Mouse (Mus musculus): ENCODE measurements around the gene Lypla2. TPM values are rescaled to one million over a fixed set of nuclear protein-coding genes. Genes with fewer than 3 reads are reported as not detected.
"Not testable (repeated sequence)": the region's sequence is repeated elsewhere in the genome, so short reads cannot be mapped to it uniquely, and the experiment has no call there.

Gene Lypla2
- 10 to 100 TPM; 22.8 to 27.2 TPM for total RNA-seq (2021)
- long read RNA-seq, experiment 1, transcript Lypla2-201 (10 exons, 1,626 nt) = major isoform, 25 of 36 reads
- long read RNA-seq, experiment 1, partial matches to known transcripts = 1 of 36 reads
- long read RNA-seq, experiment 1, other reads (novel, unspliced or antisense) = 10 of 36 reads
- long read RNA-seq, experiment 2, transcript Lypla2-201 (10 exons, 1,626 nt) = major isoform, 34 of 52 reads
- long read RNA-seq, experiment 2, partial matches to known transcripts = 15 of 52 reads
- long read RNA-seq, experiment 2, other reads (novel, unspliced or antisense) = 3 of 52 reads

- intact Hi-C loops (cut with DNase I) = no loop called here
- DNase-seq = peak; percentile 82 to 88
These were observed at the start of gene Lypla2 for GRCm38 (mm10) chr4:135972556-135972906. Gene Lypla2 (minus strand): TSS chr4:135972626.

GRCm38 (mm10) chr4:136021549-136022047 lies 49.2 kb upstream of the Lypla2 start, which contains the start of gene Eloa:
Gene Eloa (minus strand): TSS chr4:136021763.
- intact Hi-C loops (cut with DNase I) = no loop called here
- DNase-seq = peak; percentile 100

DNA sequence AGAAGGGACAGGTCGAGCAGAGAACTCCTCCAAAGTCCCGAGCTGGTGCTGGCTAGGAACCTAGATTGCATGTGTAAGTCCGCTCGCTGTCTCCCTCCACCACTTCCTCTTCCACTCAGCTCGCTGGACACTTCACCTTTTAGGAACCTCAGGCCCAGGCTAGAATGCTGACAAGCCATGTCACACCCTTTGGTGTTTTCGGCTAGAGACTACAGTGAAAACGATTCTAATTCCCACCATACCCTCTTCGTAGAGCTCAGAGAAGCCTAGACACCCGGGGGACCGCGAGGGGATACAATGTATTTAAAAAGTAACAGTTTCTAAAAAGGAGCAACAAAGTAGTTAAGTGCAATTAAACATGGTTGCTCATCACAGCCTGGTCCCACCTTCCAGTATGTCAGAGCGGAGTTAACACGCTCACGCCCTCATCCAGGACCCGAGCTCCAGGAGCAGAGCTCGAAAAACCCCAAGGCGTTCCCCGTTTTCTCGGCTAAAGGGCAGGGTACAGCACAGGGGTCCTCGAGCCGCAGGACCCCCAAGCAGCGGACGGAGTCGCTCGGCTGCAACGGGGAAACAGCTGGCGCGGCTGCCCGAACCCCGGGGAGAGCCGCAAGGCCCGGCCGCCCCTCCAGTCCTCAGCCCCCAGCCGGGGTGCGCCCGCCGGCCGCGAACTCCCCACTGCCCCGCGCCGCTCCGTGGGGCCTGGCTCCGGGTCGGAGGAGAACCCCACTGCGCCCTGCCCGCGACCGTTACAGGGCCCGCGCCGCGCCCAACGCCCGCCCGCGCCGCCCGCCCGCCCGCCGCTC lies 48.5 kb upstream of the Lypla2 start:
- DNase-seq = peak in 1 of 2 experiments; percentile 19
- intact Hi-C loops (cut with DNase I) = no loop called here

- DNase-seq = no peak
- intact Hi-C loops (cut with DNase I) = no loop called here
These were observed 43.7 kb upstream of the Lypla2 start for GRCm38 (mm10) chr4:136016059-136016602.

- DNase-seq = no peak
- intact Hi-C loops (cut with DNase I) = no loop called here
These were observed 38.2 kb upstream of the Lypla2 start for GRCm38 (mm10) chr4:136010586-136010985.

GRCm38 (mm10) chr4:136008782-136009447 lies 36.5 kb upstream of the Lypla2 start:
- no peak for DNase-seq
- intact Hi-C loops (cut with DNase I) = no loop called here

DNA sequence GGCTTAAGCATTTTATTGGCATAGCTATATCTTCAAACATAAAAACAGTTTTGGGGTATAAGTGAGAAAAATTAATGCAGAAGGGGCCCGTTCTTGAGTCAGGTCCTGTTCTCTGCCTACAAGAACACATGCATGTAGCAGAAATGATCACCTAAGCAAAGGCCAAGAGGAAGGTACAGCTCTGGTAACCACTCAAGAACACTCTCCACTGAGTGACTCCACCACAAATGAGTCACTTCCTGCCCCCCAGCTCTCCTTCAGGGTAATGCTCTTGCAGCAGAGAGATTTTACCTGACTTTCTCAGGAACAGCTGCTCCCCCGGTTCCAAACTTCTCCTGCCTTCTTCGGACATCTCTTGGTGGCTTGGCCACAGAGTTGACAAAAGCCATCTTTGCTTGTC lies 34.4 kb upstream of the Lypla2 start:
- intact Hi-C loops (cut with DNase I) = no loop called here
- no peak for DNase-seq

DNA sequence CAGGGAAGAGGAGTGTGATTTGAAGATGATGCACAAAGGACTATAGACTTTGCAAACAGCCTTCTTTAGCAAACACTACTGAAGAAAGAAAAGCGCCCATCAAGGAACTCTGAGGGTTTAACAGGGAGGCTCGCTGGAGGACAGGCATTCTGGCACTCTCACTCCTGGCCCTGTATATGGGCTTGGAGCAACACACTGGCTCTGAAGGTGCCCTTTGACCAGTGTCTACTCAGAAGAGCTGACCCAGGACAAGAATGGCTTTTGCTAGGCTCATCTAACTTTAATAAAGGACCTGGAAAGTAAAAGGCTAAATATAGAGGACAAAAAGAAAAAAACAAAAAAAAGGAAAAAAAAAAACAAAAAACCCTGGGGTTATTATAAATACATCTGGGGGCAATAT lies 32.5 kb upstream of the Lypla2 start:
- DNase-seq = no peak
- intact Hi-C loops (cut with DNase I) = no loop called here

DNA sequence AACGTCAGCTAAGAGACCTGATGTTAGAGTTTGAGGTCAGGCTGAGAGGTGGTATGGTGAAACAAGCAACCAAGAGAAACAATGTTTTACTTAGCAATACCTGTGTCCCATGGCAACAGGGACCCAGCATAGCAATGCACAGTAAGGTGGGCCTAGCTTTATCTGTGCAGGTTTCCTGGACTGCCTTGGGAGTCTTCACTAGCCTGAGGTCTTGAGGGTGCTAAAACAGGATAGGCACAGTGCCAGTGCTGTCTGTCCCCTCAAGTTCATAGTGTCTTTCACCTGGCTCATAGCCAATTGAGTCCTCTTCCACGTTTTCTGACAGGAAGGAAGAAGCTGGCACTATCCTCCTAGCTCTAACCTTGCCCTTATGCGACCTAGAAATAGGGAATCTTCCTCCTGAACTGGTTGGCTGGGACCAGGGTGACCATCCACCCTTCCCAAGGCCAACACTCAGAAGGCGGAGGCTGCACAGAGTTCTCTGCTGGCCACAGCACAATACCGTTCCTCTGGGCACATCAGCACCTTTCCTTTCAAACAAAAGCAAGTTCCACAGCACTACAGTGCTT lies 31.8 kb upstream of the Lypla2 start:
- DNase-seq = no peak
- intact Hi-C loops (cut with DNase I) = no loop called here

DNA sequence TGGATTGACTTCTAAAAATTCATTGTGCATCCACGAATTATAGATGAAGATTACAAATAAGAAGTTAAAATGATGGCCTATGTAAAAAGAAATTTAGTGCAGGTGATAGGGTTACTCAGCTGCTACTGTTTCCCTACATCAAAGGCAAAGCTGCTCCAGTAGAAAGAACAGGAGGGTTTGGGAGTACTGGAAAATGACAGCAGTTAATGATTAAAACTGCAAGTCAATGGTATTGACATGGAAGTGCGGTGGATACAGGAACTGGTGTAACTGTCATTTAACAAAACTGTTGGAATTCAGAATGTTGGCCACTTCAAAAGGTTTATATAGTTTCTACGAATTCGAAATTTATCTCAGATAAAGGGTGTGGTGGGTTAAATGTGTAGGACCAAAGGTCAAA lies 22.7 kb upstream of the Lypla2 start:
- DNase-seq = no peak
- intact Hi-C loops (cut with DNase I) = no loop called here

GRCm38 (mm10) chr4:135993941-135994340 lies 21.5 kb upstream of the Lypla2 start:
- intact Hi-C loops (cut with DNase I) = no loop called here
- no peak for DNase-seq

DNA sequence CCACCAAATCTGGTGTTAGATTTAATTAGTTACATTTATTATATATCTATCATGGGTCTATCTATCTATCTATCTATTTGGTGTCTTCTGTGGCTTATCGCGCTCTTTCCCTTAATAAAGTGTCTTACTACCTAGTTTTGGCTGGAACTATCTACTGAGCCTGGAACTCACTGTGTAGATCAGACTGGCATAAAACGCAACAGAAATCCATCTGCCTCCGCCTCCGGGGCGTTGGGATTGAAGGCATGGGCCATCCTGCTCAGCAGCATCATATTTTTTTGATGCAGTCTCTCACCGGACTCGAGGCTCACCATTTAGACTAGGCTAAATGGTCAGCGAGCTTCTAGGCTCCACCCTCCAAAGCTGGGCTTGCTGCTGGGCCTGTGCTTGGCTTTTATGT lies 15.3 kb upstream of the Lypla2 start:
- DNase-seq = no peak
- intact Hi-C loops (cut with DNase I) = loop anchor here (5.0 kb wide), 1 partner anchor 40 kb away; no protein-coding TSS in a partner anchor

- intact Hi-C loops (cut with DNase I) = loop anchor here (5.0 kb wide), 1 partner anchor 40 kb away; no protein-coding TSS in a partner anchor
- peak; percentile 84 to 94 for DNase-seq
These were observed 14.7 kb upstream of the Lypla2 start, which contains the start of gene Pithd1 for GRCm38 (mm10) chr4:135986943-135987710. Gene Pithd1 (minus strand): TSS chr4:135987264.

DNA sequence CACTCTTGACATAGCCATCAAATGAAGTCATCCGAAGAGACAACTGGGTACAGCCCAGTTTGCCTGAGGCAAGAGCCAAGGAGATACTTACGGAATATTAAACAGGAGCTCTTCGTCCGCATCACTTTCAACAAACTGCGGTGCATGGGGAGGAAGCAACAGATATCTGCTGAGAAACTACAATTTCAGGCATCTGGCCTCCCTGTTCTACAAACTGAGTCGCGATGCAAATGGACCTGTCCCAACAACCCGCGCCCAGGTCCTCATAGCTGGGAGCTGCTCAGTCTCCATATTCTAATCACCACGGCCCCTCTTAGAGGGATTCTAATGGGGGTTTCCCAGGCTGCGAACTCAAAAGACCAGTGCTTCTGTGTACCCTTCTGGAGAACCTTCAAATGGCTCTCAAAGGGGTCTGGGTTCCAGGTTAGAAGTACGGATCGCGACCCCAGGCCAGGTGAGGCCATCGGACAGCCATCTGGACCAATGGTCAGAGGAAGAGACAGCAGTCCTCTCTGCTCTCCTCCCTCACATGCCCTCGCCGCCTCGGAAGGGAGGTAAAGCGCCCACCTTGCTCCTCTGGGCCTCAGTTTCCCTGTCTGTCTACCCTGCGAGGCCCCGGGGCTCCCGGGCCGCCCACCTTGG lies 14.0 kb upstream of the Lypla2 start:
- no peak for DNase-seq
- intact Hi-C loops (cut with DNase I) = loop anchor here (5.0 kb wide), 1 partner anchor 41 kb away; no protein-coding TSS in a partner anchor

- no peak for DNase-seq
- intact Hi-C loops (cut with DNase I) = loop anchor here (5.0 kb wide), 1 partner anchor 42 kb away; no protein-coding TSS in a partner anchor
These were observed 13.3 kb upstream of the Lypla2 start for GRCm38 (mm10) chr4:135985769-135986168.

GRCm38 (mm10) chr4:135985193-135985592 lies 12.8 kb upstream of the Lypla2 start:
- intact Hi-C loops (cut with DNase I) = loop anchor here (5.0 kb wide), 1 partner anchor 42 kb away; no protein-coding TSS in a partner anchor
- no peak for DNase-seq

DNA sequence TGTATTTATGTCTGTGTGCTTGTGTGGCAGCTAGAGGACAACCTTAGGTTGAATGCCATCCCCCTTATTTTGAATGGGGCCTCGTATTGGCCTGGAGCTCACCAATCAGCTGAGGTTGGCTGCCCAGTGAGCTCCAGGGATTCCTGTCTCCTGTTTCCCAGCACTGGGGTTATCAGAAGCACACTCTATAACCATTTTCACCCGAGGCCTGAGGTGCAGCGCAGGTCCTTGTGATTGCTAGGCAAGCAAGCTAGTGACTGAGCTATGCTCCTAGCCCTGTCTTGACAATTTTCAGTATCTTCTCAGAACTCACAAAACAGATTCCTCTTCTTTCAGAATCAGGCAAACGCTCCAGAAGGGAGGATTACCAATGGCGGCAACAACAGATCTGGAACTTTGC lies 12.1 kb upstream of the Lypla2 start:
- intact Hi-C loops (cut with DNase I) = no loop called here
- no peak for DNase-seq

- no peak for DNase-seq
- intact Hi-C loops (cut with DNase I) = no loop called here
These were observed 9.2 kb upstream of the Lypla2 start for GRCm38 (mm10) chr4:135981524-135982063.

- DNase-seq; intact Hi-C loops (cut with DNase I): not testable (repeated sequence)
These were observed 7.8 kb upstream of the Lypla2 start for GRCm38 (mm10) chr4:135980223-135980622.

Measured in gastrocnemius, postnatal 36 days (tissue).